Mouse (Mus musculus): ENCODE measurements around the gene Tubb4b.

GRCm38 (mm10) chr2:25237522-25237921 is 13.0 kb upstream of the Tubb4b start:
- TF ChIP-seq CTCF (conservative IDR thresholded peaks at IDR 0.05 in 1 of 2, IDR thresholded peaks at IDR 0.05 in 1 of 2; ENCODE audit: low read depth in 2 of 2, low read length in 2 of 2) (no peak), E2F4 (IDR thresholded peaks at IDR 0.05; ENCODE audit: insufficient replicate concordance, low read depth, low read length) (no peak), POLR2A (IDR thresholded peaks at IDR 0.05; ENCODE audit: low read depth, low read length) (no peak), MAFK (IDR thresholded peaks at IDR 0.05; ENCODE audit: insufficient replicate concordance, low read length) (no peak), ZC3H11A (IDR thresholded peaks at IDR 0.05; ENCODE audit: low read depth, low read length) (no peak), MXI1 (IDR thresholded peaks at IDR 0.05; ENCODE audit: low read depth, low read length) (no peak), EP300 (IDR thresholded peaks at IDR 0.05; ENCODE audit: low read length) (no peak), ZNF384 (IDR thresholded peaks at IDR 0.05; ENCODE audit: low read depth, low read length) (no peak), MEF2A (IDR thresholded peaks at IDR 0.05; ENCODE audit: borderline replicate concordance, low read depth, low read length) (no peak), NELFE (IDR thresholded peaks at IDR 0.05; ENCODE audit: low read depth, low read length) (no peak), MAX (IDR thresholded peaks at IDR 0.05; ENCODE audit: low read length) (no peak), SIN3A (IDR thresholded peaks at IDR 0.05; ENCODE audit: low read length) (no peak)

Measured in CH12.LX (cell line).